Mouse (Mus musculus) retina, postnatal 7 days (tissue): ENCODE data around the gene Olfr1404.
"Not testable (repeated sequence)": the region's sequence is repeated elsewhere in the genome, so short reads cannot be mapped to it uniquely, and the experiment has no call there.

Experiments
- DNase-seq: peaks from one replicate; pipeline ENCODE4 v3.0.0-alpha.2; 2012; ENCODE audit warnings: low read depth, low spot score

Gene Olfr1404

GRCm38 (mm10) chr1:173212092-173212491, at the start of gene Olfr1404:
Gene Olfr1404, plus strand, starts transcription at chr1:173212392.
- no peak for DNase-seq

GRCm38 (mm10) chr1:173174154-173174842, 37.9 kb upstream of the Olfr1404 start:
- no peak for DNase-seq

GRCm38 (mm10) chr1:173190540-173190939, 21.7 kb upstream of the Olfr1404 start, which contains the start of gene Olfr1406:
Gene Olfr1406, minus strand, starts transcription at chr1:173190640.
- no peak for DNase-seq

- DNase-seq: no peak
These were observed 20.1 kb upstream of the Olfr1404 start for GRCm38 (mm10) chr1:173192059-173192458.

- no peak for DNase-seq
These were observed 15.8 kb upstream of the Olfr1404 start for GRCm38 (mm10) chr1:173196359-173196758.

GRCm38 (mm10) chr1:173197508-173197907, 14.7 kb upstream of the Olfr1404 start, which contains the start of gene Olfr218:
Gene Olfr218, plus strand, starts transcription at chr1:173197808.
- DNase-seq: no peak

- DNase-seq: no peak
These were observed 4.3 kb downstream of the Olfr1404 start for GRCm38 (mm10) chr1:173216481-173216880.

- no peak for DNase-seq
These were observed 14.9 kb downstream of the Olfr1404 start, which contains the start of gene Fcer1a for GRCm38 (mm10) chr1:173227081-173227480. Gene Fcer1a, minus strand, starts transcription at chr1:173227214.

GRCm38 (mm10) chr1:173237004-173237403, 24.8 kb downstream of the Olfr1404 start:
- not testable (repeated sequence) for DNase-seq

GRCm38 (mm10) chr1:173249888-173250287, 37.7 kb downstream of the Olfr1404 start:
- no peak for DNase-seq

- no peak for DNase-seq
These were observed 53.5 kb downstream of the Olfr1404 start, which contains the start of gene Olfr418 for GRCm38 (mm10) chr1:173265701-173266100. Gene Olfr418, plus strand, starts transcription at chr1:173266001.
